Mouse (Mus musculus) cortical plate, adult 2 months (tissue): Measurements from ENCODE around the gene Mepe. TPM values are rescaled to one million over a fixed set of nuclear protein-coding genes. Genes with fewer than 3 reads are reported as not detected.

Experiments
- H3K27ac ChIP-seq: fragments of 200-500 bp; 2 replicates; pipeline ENCODE4 v1.5.1; 2012; ENCODE audit warnings: low read length, control low read depth, inconsistent platforms; ENCODE audit not compliant: insufficient read depth
- H3K4me1 ChIP-seq: fragments of 200-500 bp; 2 replicates; pipeline ENCODE4 v1.6.1; 2011; ENCODE audit warnings: low read length; ENCODE audit not compliant: control insufficient read depth, insufficient read depth
- H3K4me3 ChIP-seq: fragments of 200-500 bp; 2 replicates; pipeline ENCODE4 v1.5.1; 2011; ENCODE audit warnings: mild to moderate bottlenecking, low read length, control low read depth; ENCODE audit not compliant: insufficient read depth
- CTCF ChIP-seq: fragments of 200-500 bp; IDR thresholded peaks from 2 replicates; pipeline ENCODE4 v1.5.1; 2011; ENCODE audit warnings: mild to moderate bottlenecking, control low read depth, low read length; ENCODE audit not compliant: insufficient read depth; ENCODE audit errors: extremely low read depth
- POLR2A ChIP-seq: fragments of 200-500 bp; IDR thresholded peaks from 2 replicates; pipeline ENCODE4 v1.6.1; 2011; ENCODE audit warnings: mild to moderate bottlenecking, low read length, control low read depth; ENCODE audit not compliant: insufficient read depth; ENCODE audit errors: extremely low read depth
- polyA plus RNA-seq: library from polyadenylated mRNA; depleted of rRNA; stranded (reverse); fragments of >200 nt; gene quantifications from 2 replicates; pipeline ENCODE4 v1.2.3, GENCODE M21; 2012; rRNA removed

Mepe gene
- polyA plus RNA-seq, 1 experiment, result not detected

DNA sequence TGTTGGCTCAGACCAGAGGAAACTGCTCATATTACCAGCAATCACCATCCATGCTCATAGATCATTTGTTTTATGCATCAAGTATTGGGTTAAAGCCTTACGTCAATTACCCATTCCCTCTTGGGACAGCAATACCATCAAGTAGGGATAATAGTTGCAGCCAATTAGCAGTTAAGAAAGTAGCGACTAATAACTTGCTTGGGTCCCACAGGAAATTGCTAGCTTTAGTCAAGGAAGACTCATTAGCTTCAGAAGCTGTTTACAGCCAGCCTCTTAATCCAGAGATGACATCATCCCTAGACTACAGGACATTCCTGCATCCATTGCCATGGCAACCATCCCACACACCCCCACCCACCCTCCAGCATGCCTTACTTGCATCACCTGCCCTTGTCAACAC lies 50.0 kb downstream of the Mepe start:
- no peak overlapping the region for H3K4me3 ChIP-seq
- TF ChIP-seq POLR2A (no peak), CTCF (no peak)
- no peak overlapping the region for H3K27ac ChIP-seq
- no peaks in the 10 kb centered on the region for H3K4me1 ChIP-seq

GRCm38 (mm10) chr5:104376890-104377289 lies 51.8 kb downstream of the Mepe start:
- H3K4me1 ChIP-seq, result no peaks in the 10 kb centered on the region
- no peak overlapping the region for H3K4me3 ChIP-seq
- no peak for TF ChIP-seq POLR2A
- TF ChIP-seq CTCF, result no peak
- no peak overlapping the region for H3K27ac ChIP-seq

GRCm38 (mm10) chr5:104380574-104380973 lies 55.4 kb downstream of the Mepe start:
- Histone ChIP-seq H3K27ac (no peak overlapping the region), H3K4me3 (no peak overlapping the region), H3K4me1 (no peaks in the 10 kb centered on the region)
- TF ChIP-seq CTCF, result no peak

- no peak overlapping the region for H3K4me3 ChIP-seq
- H3K4me1 ChIP-seq, result no peaks in the 10 kb centered on the region
- TF ChIP-seq POLR2A (no peak), CTCF (no peak)
- H3K27ac ChIP-seq, result no peak overlapping the region
These were observed 56.5 kb downstream of the Mepe start for GRCm38 (mm10) chr5:104381671-104382070.

- TF ChIP-seq POLR2A, result no peak
- TF ChIP-seq CTCF, result no peak
- H3K4me1 ChIP-seq, result no peaks in the 10 kb centered on the region
- H3K4me3 ChIP-seq, result no peak overlapping the region
- H3K27ac ChIP-seq, result no peak overlapping the region
These were observed 59.4 kb downstream of the Mepe start for GRCm38 (mm10) chr5:104384540-104384939.

GRCm38 (mm10) chr5:104385521-104385920 lies 60.4 kb downstream of the Mepe start:
- no peaks in the 10 kb centered on the region for H3K4me1 ChIP-seq
- TF ChIP-seq CTCF (no peak), POLR2A (no peak)

GRCm38 (mm10) chr5:104386908-104387307 lies 61.8 kb downstream of the Mepe start:
- no peak overlapping the region for H3K27ac ChIP-seq
- no peak overlapping the region for H3K4me3 ChIP-seq
- TF ChIP-seq POLR2A, result no peak
- TF ChIP-seq CTCF, result no peak
- H3K4me1 ChIP-seq, result no peaks in the 10 kb centered on the region

More at GRCm38 (mm10) chr5:104385521-104385920, 60.4 kb downstream of the Mepe start:
- Histone ChIP-seq H3K27ac (no peak overlapping the region), H3K4me3 (no peak overlapping the region)

Other genes starting within 250 kb of the Mepe start
- 0.25 TPM in 1 of 2 replicates, not detected in the other for gene Gm17660, start 247.7 kb upstream of the Mepe start, polyA plus RNA-seq
- gene Sparcl1, start 211.6 kb upstream of the Mepe start, polyA plus RNA-seq, result 1,820 and 1,861 TPM in 2 replicates
- gene Dspp, start 154.6 kb upstream of the Mepe start, polyA plus RNA-seq, result 0.02 TPM in 1 of 2 replicates, not detected in the other
- 3.5 and 3.7 TPM in 2 replicates for gene Dmp1, start 122.7 kb upstream of the Mepe start, polyA plus RNA-seq
- gene Ibsp, start 26.2 kb upstream of the Mepe start, polyA plus RNA-seq, result 0.08 and 0.10 TPM in 2 replicates
- gene Spp1, start 109.8 kb downstream of the Mepe start, polyA plus RNA-seq, result 17.0 and 18.6 TPM in 2 replicates
- 28.4 and 30.2 TPM in 2 replicates for gene Pkd2, start 134.1 kb downstream of the Mepe start, polyA plus RNA-seq
- 3.5 TPM in 2 replicates for gene BC005561, start 183.0 kb downstream of the Mepe start, polyA plus RNA-seq